Mouse (Mus musculus) CH12.LX (cell line): ENCODE measurements at regions not wholly inside any gene's neighbourhood (a gene's known extent, or its start where the extent isn't known, plus 50 kb on each side); places are given as distances from the start of the nearest gene placed in this dataset.

Source experiments
- DNase-seq: peaks from one replicate; pipeline ENCODE4 v3.0.0-alpha.2; 2013; ENCODE audit errors: extremely low read depth
- H3K27ac ChIP-seq: 2 replicates; pipeline ENCODE4 v1.5.1; 2012; ENCODE audit warnings: low read depth, mild to moderate bottlenecking, control low read depth, moderate library complexity; ENCODE audit not compliant: insufficient read depth
- H3K27me3 ChIP-seq: replicated peaks from 2 replicates; pipeline ENCODE3; 2012; ENCODE audit warnings: inconsistent platforms
- H3K36me3 ChIP-seq, 2 experiments: replicated peaks in 1 of 2; 2 replicates each; pipeline versions ENCODE3 to v1.6.1; 2012; ENCODE audit warnings: inconsistent platforms in 1 of 2, low read length in 1 of 2, mild to moderate bottlenecking in 1 of 2, mixed read lengths in 1 of 2, moderate library complexity in 1 of 2; ENCODE audit not compliant: control insufficient read depth in 1 of 2, insufficient read depth in 1 of 2
- H3K4me1 ChIP-seq, 2 experiments: 2 replicates each; pipeline ENCODE4 v1.6.1; 2012; ENCODE audit warnings: inconsistent platforms in 1 of 2, moderate library complexity in 1 of 2; ENCODE audit not compliant: insufficient read depth in 2 of 2, control insufficient read depth in 1 of 2
- H3K4me2 ChIP-seq: 2 replicates; pipeline ENCODE4 v1.6.1; 2012; ENCODE audit warnings: low read depth, mild to moderate bottlenecking, control low read depth; ENCODE audit not compliant: poor library complexity, insufficient read depth, severe bottlenecking
- H3K4me3 ChIP-seq, 3 experiments: fragments of 150-350 bp in 1 of 3; sonication (generic) in 1 of 3; replicated peaks in 1 of 3; 2 replicates each; pipeline versions ENCODE3 to v1.5.1; 2011 to 2012; ENCODE audit warnings: low read depth in 2 of 3, low read length in 2 of 3, mild to moderate bottlenecking in 2 of 3, moderate library complexity in 2 of 3, control low read depth in 1 of 3, improper control_type of control experiment in 1 of 3, inconsistent platforms in 1 of 3, mixed read lengths in 1 of 3; ENCODE audit not compliant: poor library complexity in 1 of 3
- H3K79me2 ChIP-seq: replicated peaks from 2 replicates; pipeline ENCODE4 v1.6.1; 2012; ENCODE audit warnings: mild to moderate bottlenecking, moderate library complexity; ENCODE audit not compliant: control insufficient read depth, poor library complexity, insufficient read depth, severe bottlenecking; ENCODE audit errors: extremely low read depth
- H3K9ac ChIP-seq: 2 replicates; pipeline ENCODE4 v1.6.1; 2012; ENCODE audit warnings: low read depth, mild to moderate bottlenecking, control low read depth, moderate library complexity; ENCODE audit not compliant: insufficient read depth
- H3K9me3 ChIP-seq: replicated peaks from 2 replicates; pipeline ENCODE3; 2012; ENCODE audit warnings: low read length, inconsistent platforms, mixed read lengths
- BHLHE40 ChIP-seq: IDR thresholded peaks from 2 replicates; pipeline ENCODE4 v1.6.1; 2011; ENCODE audit warnings: mild to moderate bottlenecking, low read depth, low read length, improper control_type of control experiment
- CHD1 ChIP-seq: IDR thresholded peaks from 2 replicates; pipeline ENCODE4 v1.6.1; 2012; ENCODE audit warnings: low read depth, low read length, improper control_type of control experiment, inconsistent platforms
- CHD2 ChIP-seq: IDR thresholded peaks from 2 replicates; pipeline ENCODE4 v1.6.1; 2011; ENCODE audit warnings: low read length, improper control_type of control experiment
- E2F4 ChIP-seq: IDR thresholded peaks from 2 replicates; pipeline ENCODE4 v1.6.1; 2011; ENCODE audit warnings: low read depth, low read length, improper control_type of control experiment; ENCODE audit not compliant: insufficient replicate concordance
- ETS1 ChIP-seq: conservative IDR thresholded peaks from 2 replicates; pipeline ENCODE4 v1.6.1; 2012; ENCODE audit warnings: low read depth, mild to moderate bottlenecking, inconsistent platforms, low read length, improper control_type of control experiment, moderate library complexity
- GABPA ChIP-seq: IDR thresholded peaks from 2 replicates; pipeline ENCODE4 v1.6.1; 2012; ENCODE audit warnings: low read depth, low read length, improper control_type of control experiment, inconsistent platforms; ENCODE audit not compliant: insufficient replicate concordance
- IRF4 ChIP-seq: IDR thresholded peaks from 2 replicates; pipeline ENCODE4 v1.6.1; 2014; ENCODE audit warnings: low read depth, mild to moderate bottlenecking, inconsistent platforms, low read length, improper control_type of control experiment
- JUN ChIP-seq: IDR thresholded peaks from 2 replicates; pipeline ENCODE4 v1.6.1; 2011; ENCODE audit warnings: low read depth, mild to moderate bottlenecking, low read length, improper control_type of control experiment, moderate library complexity; ENCODE audit not compliant: insufficient read depth
- JUND ChIP-seq: conservative IDR thresholded peaks from 2 replicates; pipeline ENCODE4 v1.6.1; 2011; ENCODE audit warnings: low read depth, low read length, improper control_type of control experiment
- KAT2A ChIP-seq: IDR thresholded peaks from 2 replicates; pipeline ENCODE4 v1.6.1; 2012; ENCODE audit warnings: low read length, improper control_type of control experiment, inconsistent platforms; ENCODE audit not compliant: insufficient replicate concordance
- MAX ChIP-seq: IDR thresholded peaks from 2 replicates; pipeline ENCODE4 v1.6.1; 2011; ENCODE audit warnings: low read length, improper control_type of control experiment
- MYC ChIP-seq: IDR thresholded peaks from 2 replicates; pipeline ENCODE4 v1.6.1; 2011; ENCODE audit warnings: low read depth, mild to moderate bottlenecking, improper control_type of control experiment, low read length
- NELFE ChIP-seq: IDR thresholded peaks from 2 replicates; pipeline ENCODE4 v1.6.1; 2011; ENCODE audit warnings: low read depth, low read length, improper control_type of control experiment
- NRF1 ChIP-seq: IDR thresholded peaks from 2 replicates; pipeline ENCODE4 v1.6.1; 2014; ENCODE audit warnings: low read depth, mild to moderate bottlenecking, inconsistent platforms, low read length, improper control_type of control experiment, moderate library complexity
- POLR2A ChIP-seq: IDR thresholded peaks from 2 replicates; pipeline ENCODE4 v1.6.1; 2011; ENCODE audit warnings: low read depth, mild to moderate bottlenecking, improper control_type of control experiment, low read length
- POLR2AphosphoS2 ChIP-seq: IDR thresholded peaks from 2 replicates; pipeline ENCODE4 v1.6.1; 2011; ENCODE audit warnings: low read depth, low read length, improper control_type of control experiment
- RAD21 ChIP-seq: IDR thresholded peaks from 2 replicates; pipeline ENCODE4 v1.6.1; 2011; ENCODE audit warnings: low read depth, mild to moderate bottlenecking, low read length, improper control_type of control experiment, moderate library complexity
- RCOR1 ChIP-seq: conservative IDR thresholded peaks from 2 replicates; pipeline ENCODE4 v1.6.1; 2012; ENCODE audit warnings: low read depth, mild to moderate bottlenecking, inconsistent platforms, low read length, improper control_type of control experiment
- SIN3A ChIP-seq: IDR thresholded peaks from 2 replicates; pipeline ENCODE4 v1.6.1; 2012; ENCODE audit warnings: low read length, improper control_type of control experiment, inconsistent platforms
- TBP ChIP-seq: conservative IDR thresholded peaks from 2 replicates; pipeline ENCODE4 v1.6.1; 2011; ENCODE audit warnings: low read depth, low read length, improper control_type of control experiment
- TCF12 ChIP-seq: IDR thresholded peaks from 2 replicates; pipeline ENCODE4 v1.6.1; 2014; ENCODE audit warnings: low read depth, mild to moderate bottlenecking, inconsistent platforms, low read length, improper control_type of control experiment
- ZC3H11A ChIP-seq: IDR thresholded peaks from 2 replicates; pipeline ENCODE4 v1.6.1; 2012; ENCODE audit warnings: low read depth, mild to moderate bottlenecking, inconsistent platforms, low read length, improper control_type of control experiment
- ZMIZ1 ChIP-seq: IDR thresholded peaks from 2 replicates; pipeline ENCODE4 v1.6.1; 2012; ENCODE audit warnings: low read depth, mild to moderate bottlenecking, inconsistent platforms, low read length, improper control_type of control experiment
- ZNF384 ChIP-seq: IDR thresholded peaks from 2 replicates; pipeline ENCODE4 v1.6.1; 2012; ENCODE audit warnings: low read depth, low read length, improper control_type of control experiment, inconsistent platforms
- dilution Hi-C: fragments of 300-500 bp; cut with MboI; formaldehyde crosslinking; loops from 2 replicates; pipeline ENCODE4 v1.14.3; 2020; ENCODE audit warnings: low sequenced_read_pairs; ENCODE audit not compliant: extremely low pct_unique_long_range_greater_than_20kb, extremely low pct_ligation_motif_present
- in situ Hi-C: fragments of 300-500 bp; cut with MboI; formaldehyde crosslinking; loops from 3 replicates; pipeline ENCODE4 v1.14.3; 2019; ENCODE audit warnings: low sequenced_read_pairs, low pct_ligation_motif_present, low pct_unique_long_range_greater_than_20kb, mixed read lengths

GRCm38 (mm10) chr8:35968341-35968740, 202.8 kb downstream of the Gm19410 start:
- no peak overlapping the region for H3K9ac ChIP-seq
- no peak overlapping the region for H3K4me2 ChIP-seq
- H3K4me1 ChIP-seq, result no peaks in the 10 kb centered on the region
- H3K27ac ChIP-seq, result no peak overlapping the region
- no peaks in the 10 kb centered on the region for H3K79me2 ChIP-seq
- H3K4me3 ChIP-seq, result no peak overlapping the region
- TF ChIP-seq JUN, result no peak
- no peak for TF ChIP-seq CHD2
- no peak for TF ChIP-seq GABPA
- TF ChIP-seq NRF1, result no peak
- no peak for TF ChIP-seq IRF4
- TF ChIP-seq RCOR1, result no peak
- no peak for TF ChIP-seq POLR2A
- no peak for TF ChIP-seq BHLHE40
- no peak for TF ChIP-seq POLR2AphosphoS2
- H3K9me3 ChIP-seq, result no peaks in the 10 kb centered on the region
- in situ Hi-C loops, result no loop called here
- no peaks in the 10 kb centered on the region for H3K27me3 ChIP-seq
- dilution Hi-C loops, result no loop called here
- DNase-seq, result no peak
- no peaks in the 10 kb centered on the region for H3K36me3 ChIP-seq

GRCm38 (mm10) chr8:35971082-35971481, 205.5 kb downstream of the Gm19410 start:
- Histone ChIP-seq H3K79me2 (no peaks in the 10 kb centered on the region), H3K9ac (no peak overlapping the region), H3K27ac (no peak overlapping the region), H3K9me3 (no peaks in the 10 kb centered on the region), H3K36me3 (no peaks in the 10 kb centered on the region), H3K4me2 (no peak overlapping the region), H3K4me1 (no peaks in the 10 kb centered on the region), H3K4me3 (no peak overlapping the region), H3K27me3 (no peaks in the 10 kb centered on the region)
- dilution Hi-C loops, result no loop called here
- in situ Hi-C loops, result no loop called here
- no peak for DNase-seq
- TF ChIP-seq POLR2A (no peak), CHD2 (no peak), ZNF384 (no peak)

- DNase-seq, result no peak
- no peaks in the 10 kb centered on the region for H3K36me3 ChIP-seq
- H3K4me2 ChIP-seq, result no peak overlapping the region
- H3K4me1 ChIP-seq, result no peaks in the 10 kb centered on the region
- no peak overlapping the region for H3K9ac ChIP-seq
- H3K27me3 ChIP-seq, result no peaks in the 10 kb centered on the region
- dilution Hi-C loops, result no loop called here
- in situ Hi-C loops, result no loop called here
- H3K79me2 ChIP-seq, result no peaks in the 10 kb centered on the region
- H3K9me3 ChIP-seq, result no peaks in the 10 kb centered on the region
- no peak overlapping the region for H3K4me3 ChIP-seq
- H3K27ac ChIP-seq, result no peak overlapping the region
- no peak for TF ChIP-seq NRF1
- TF ChIP-seq MAX, result no peak
- no peak for TF ChIP-seq RCOR1
- no peak for TF ChIP-seq RAD21
- TF ChIP-seq IRF4, result no peak
- TF ChIP-seq ZC3H11A, result no peak
- no peak for TF ChIP-seq JUND
- TF ChIP-seq KAT2A, result no peak
- no peak for TF ChIP-seq E2F4
- no peak for TF ChIP-seq NELFE
- TF ChIP-seq ZMIZ1, result no peak
- TF ChIP-seq SIN3A, result no peak
- TF ChIP-seq TCF12, result no peak
- TF ChIP-seq ETS1, result no peak
- no peak for TF ChIP-seq MYC
- TF ChIP-seq BHLHE40, result no peak
- no peak for TF ChIP-seq TBP
- no peak for TF ChIP-seq CHD1
Observed at GRCm38 (mm10) chr8:35974323-35975029, 208.9 kb downstream of the Gm19410 start.
